Mouse (Mus musculus): ENCODE results near the gene Slc7a7.

DNA sequence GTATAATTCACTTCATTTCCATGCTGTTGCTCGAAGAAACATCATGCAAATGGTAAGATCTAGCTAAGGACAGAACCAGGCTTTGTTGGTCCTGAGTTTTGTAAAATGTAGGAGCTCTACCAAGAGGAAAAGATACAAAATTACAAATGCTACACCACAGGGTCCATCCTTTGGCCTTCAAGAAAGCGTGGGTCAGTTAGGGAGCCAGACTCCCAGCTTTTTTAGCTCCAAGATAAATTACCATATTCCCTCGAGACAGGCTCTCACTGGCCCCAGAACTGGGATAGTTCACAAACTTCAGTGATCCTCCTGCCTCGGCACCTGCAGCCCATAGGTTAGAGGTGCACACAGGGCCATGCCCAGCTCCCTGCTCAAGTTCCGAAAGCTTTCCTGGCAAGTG is 93.1 kb downstream of the Slc7a7 start:
- no peak for TF ChIP-seq CTCF (IDR thresholded peaks at IDR 0.05; ENCODE audit: control insufficient read depth, insufficient read depth, insufficient replicate concordance, low read depth, low read length)
- no peak for TF ChIP-seq POLR2A (IDR thresholded peaks at IDR 0.05; ENCODE audit: control insufficient read depth, low read depth, low read length)

Measured in testis, adult 2 months (tissue).